Mouse (Mus musculus): ENCODE results near the gene Adk. TPM values are rescaled to one million over a fixed set of nuclear protein-coding genes. Genes with fewer than 3 reads are reported as not detected.

The Adk gene
- polyA plus RNA-seq (2015; fragmentation: Nextera tagmentation; extraction: Ambion mirVana) = 68.6 and 74.6 TPM in 2 replicates

DNA sequence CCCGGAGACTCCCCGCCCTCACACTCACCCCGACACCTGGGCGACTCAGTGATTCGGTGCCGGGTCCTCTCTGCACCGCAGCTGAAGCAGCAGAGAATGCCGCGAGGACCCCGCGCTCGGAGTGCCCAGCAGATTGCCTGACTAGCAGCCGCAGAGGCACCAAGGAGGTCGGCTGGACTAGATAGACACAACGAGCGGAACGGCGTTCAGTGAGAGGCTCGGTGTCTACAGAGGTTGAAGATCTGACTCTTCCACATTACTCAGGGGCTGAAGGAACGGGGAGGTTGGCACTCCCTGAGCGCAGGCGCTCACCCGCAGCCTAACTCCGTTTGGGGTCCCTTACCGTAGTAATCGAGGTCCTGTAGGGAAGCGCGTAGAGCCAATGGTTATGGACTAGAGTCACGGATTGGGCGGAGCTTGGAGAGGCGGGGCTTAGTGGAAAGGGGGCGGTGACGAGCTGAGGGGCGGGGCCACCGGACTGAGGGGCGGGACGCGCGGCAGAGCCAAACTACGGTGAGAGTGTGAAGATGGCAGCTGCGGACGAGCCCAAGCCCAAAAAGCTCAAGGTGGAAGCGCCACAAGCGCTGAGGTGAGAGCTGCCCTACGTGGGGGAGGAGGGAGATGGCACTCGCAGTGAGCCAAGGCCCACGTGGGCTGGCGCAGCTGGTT is at the start of gene Adk, which contains the start of gene Ap3m1:
TSS of gene Adk (plus strand) at position 463 of the 669 bp plus-strand sequence.
TSS of gene Ap3m1 (minus strand) at position 397 of the 669 bp plus-strand sequence.
- no peaks in the 10 kb centered on the region for H3K36me3 ChIP-seq
- peak within 1 kb of the TSS; percentile 94 for H3K27ac ChIP-seq (replicated peaks)
- under 1% methylated on average over 48 of the region's 48 CpGs for WGBS
- H3K4me2 ChIP-seq (replicated peaks) = peak within 1 kb of the TSS; percentile 95
- peaks cover 20% of the 10 kb centered on the region for H3K4me1 ChIP-seq
- H3K9ac ChIP-seq (replicated peaks) = peak within 1 kb of the TSS; percentile 73
- no peaks in the 10 kb centered on the region for H3K9me3 ChIP-seq
- peak; percentile 98 for ATAC-seq (replicated peaks)
- peak within 1 kb of the TSS; percentile 71 for H3K4me3 ChIP-seq
- no peaks in the 10 kb centered on the region for H3K27me3 ChIP-seq

GRCm38 (mm10) chr14:21013800-21014334 is 38.5 kb upstream of the Adk start:
- Histone ChIP-seq H3K27ac (replicated peaks) (no peak overlapping the region), H3K4me1 (no peaks in the 10 kb centered on the region), H3K27me3 (no peaks in the 10 kb centered on the region), H3K36me3 (peaks cover 7% of the 10 kb centered on the region; the same call in 1 of the 2 replicates), H3K4me2 (replicated peaks) (no peak overlapping the region), H3K9ac (replicated peaks) (no peak overlapping the region), H3K4me3 (no peak overlapping the region), H3K9me3 (no peaks in the 10 kb centered on the region)
- 91% methylated on average over 5 of the region's 5 CpGs for WGBS
- no peak for ATAC-seq (replicated peaks)

- no peaks in the 10 kb centered on the region for H3K9me3 ChIP-seq
- H3K4me1 ChIP-seq = no peaks in the 10 kb centered on the region
- peaks cover 8% of the 10 kb centered on the region; the same call in 1 of the 2 replicates for H3K36me3 ChIP-seq
- no peak overlapping the region for H3K4me2 ChIP-seq (replicated peaks)
- H3K9ac ChIP-seq (replicated peaks) = no peak overlapping the region
- H3K27ac ChIP-seq (replicated peaks) = no peak overlapping the region
- H3K4me3 ChIP-seq = no peak overlapping the region
- WGBS = 93% methylated on average over 5 of the region's 5 CpGs
- no peaks in the 10 kb centered on the region for H3K27me3 ChIP-seq
- no peak for ATAC-seq (replicated peaks)
These were observed 34.5 kb upstream of the Adk start for GRCm38 (mm10) chr14:21017871-21018270.

DNA sequence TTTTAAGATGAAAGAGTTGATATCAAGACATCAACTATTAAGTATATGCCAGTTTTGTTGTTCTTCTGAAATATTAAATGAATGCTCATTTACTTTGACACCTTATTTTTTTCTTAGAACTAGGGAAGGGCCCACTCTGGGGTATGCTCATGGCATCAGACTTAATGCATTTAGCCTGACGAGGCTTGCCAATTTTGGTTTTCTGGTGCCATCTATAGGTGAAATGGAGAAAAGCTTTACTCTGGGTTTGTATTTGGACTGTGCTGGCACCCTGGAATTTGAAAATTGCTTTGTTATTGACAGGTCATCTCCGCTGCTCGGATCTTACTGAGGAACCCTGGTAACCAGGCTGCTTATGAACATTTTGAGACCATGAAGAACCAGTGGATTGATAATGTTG is 33.4 kb upstream of the Adk start:
- no peak overlapping the region for H3K9ac ChIP-seq (replicated peaks)
- peak; percentile 75 for ATAC-seq (replicated peaks)

GRCm38 (mm10) chr14:21020435-21020834 is 31.9 kb upstream of the Adk start:
- Histone ChIP-seq H3K4me1 (no peaks in the 10 kb centered on the region), H3K4me3 (no peak overlapping the region), H3K36me3 (peaks cover 12% of the 10 kb centered on the region; the same call in 1 of the 2 replicates), H3K9me3 (no peaks in the 10 kb centered on the region), H3K4me2 (replicated peaks) (no peak overlapping the region), H3K9ac (replicated peaks) (no peak overlapping the region), H3K27me3 (no peaks in the 10 kb centered on the region), H3K27ac (replicated peaks) (no peak overlapping the region)
- WGBS = 93% methylated on average over 8 of the region's 8 CpGs
- no peak for ATAC-seq (replicated peaks)

More for the DNA sequence above, 33.4 kb upstream of the Adk start:
- WGBS = 24% methylated on average over 3 of the region's 3 CpGs
- H3K36me3 ChIP-seq = peaks cover 11% of the 10 kb centered on the region; the same call in 1 of the 2 replicates
- H3K27me3 ChIP-seq = no peaks in the 10 kb centered on the region
- no peak overlapping the region for H3K4me2 ChIP-seq (replicated peaks)
- no peak overlapping the region for H3K27ac ChIP-seq (replicated peaks)
- H3K9me3 ChIP-seq = no peaks in the 10 kb centered on the region
- H3K4me1 ChIP-seq = no peaks in the 10 kb centered on the region
- no peak overlapping the region for H3K4me3 ChIP-seq

DNA sequence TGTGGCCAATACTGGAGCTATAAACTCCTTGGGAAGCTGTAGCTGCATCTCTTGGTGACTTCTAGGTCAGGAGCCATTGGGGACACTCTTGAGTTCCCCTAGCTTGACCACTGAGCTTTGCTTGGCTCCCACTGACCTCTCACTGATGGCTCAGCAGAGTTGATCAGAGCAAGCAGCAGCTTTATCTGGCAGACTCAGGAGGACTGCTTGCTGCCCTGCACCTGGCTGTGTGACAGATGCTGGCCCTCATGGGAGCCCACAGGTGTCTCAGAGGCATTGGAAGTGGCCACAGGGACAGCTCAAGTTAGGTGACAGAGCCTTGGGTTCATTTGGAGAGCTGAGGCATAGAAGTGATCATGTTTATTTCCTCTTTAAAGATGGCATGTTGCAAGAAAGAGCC is 24.8 kb upstream of the Adk start:
- no peak overlapping the region for H3K27ac ChIP-seq (replicated peaks)
- H3K9ac ChIP-seq (replicated peaks) = no peak overlapping the region

DNA sequence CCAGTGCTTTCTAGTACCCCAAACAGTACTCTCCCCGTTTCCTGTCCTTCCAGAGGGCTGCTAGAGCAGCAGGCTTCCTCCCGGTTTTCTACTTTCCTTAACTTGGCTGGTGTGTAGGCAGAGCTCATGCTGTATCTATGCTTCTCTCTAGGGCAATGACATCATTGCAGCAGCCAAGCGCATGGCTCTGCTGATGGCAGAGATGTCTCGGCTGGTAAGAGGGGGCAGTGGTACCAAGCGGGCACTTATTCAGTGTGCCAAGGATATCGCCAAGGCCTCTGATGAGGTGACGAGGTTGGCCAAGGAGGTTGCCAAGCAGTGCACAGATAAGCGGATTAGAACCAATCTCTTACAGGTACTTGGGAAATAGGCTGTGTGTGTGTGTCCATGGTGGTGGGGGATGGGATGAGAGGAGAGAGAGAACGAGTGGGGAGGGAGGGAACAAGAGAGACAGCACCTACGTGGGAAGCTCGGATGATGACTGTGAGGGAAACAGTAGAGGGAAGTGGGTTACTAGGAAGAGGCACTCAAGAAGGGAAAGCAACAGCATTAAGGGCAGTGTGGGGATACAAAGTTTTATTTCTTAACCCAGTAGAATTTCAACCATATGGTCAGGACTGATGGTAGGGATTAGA is 23.2 kb upstream of the Adk start:
- Histone ChIP-seq H3K9ac (replicated peaks) (no peak overlapping the region), H3K27ac (replicated peaks) (no peak overlapping the region), H3K4me2 (replicated peaks) (no peak overlapping the region), H3K9me3 (no peaks in the 10 kb centered on the region), H3K4me1 (no peaks in the 10 kb centered on the region), H3K4me3 (no peak overlapping the region), H3K36me3 (peaks cover 31% of the 10 kb centered on the region), H3K27me3 (no peaks in the 10 kb centered on the region)
- ATAC-seq (replicated peaks) = no peak
- WGBS = 88% methylated on average over 11 of the region's 11 CpGs

More for the DNA sequence above, 24.8 kb upstream of the Adk start:
- no peak overlapping the region for H3K4me3 ChIP-seq
- no peaks in the 10 kb centered on the region for H3K27me3 ChIP-seq
- H3K9me3 ChIP-seq = no peaks in the 10 kb centered on the region
- ATAC-seq (replicated peaks) = no peak
- H3K36me3 ChIP-seq = peaks cover 28% of the 10 kb centered on the region; the same call in 1 of the 2 replicates
- H3K4me2 ChIP-seq (replicated peaks) = no peak overlapping the region
- H3K4me1 ChIP-seq = no peaks in the 10 kb centered on the region

DNA sequence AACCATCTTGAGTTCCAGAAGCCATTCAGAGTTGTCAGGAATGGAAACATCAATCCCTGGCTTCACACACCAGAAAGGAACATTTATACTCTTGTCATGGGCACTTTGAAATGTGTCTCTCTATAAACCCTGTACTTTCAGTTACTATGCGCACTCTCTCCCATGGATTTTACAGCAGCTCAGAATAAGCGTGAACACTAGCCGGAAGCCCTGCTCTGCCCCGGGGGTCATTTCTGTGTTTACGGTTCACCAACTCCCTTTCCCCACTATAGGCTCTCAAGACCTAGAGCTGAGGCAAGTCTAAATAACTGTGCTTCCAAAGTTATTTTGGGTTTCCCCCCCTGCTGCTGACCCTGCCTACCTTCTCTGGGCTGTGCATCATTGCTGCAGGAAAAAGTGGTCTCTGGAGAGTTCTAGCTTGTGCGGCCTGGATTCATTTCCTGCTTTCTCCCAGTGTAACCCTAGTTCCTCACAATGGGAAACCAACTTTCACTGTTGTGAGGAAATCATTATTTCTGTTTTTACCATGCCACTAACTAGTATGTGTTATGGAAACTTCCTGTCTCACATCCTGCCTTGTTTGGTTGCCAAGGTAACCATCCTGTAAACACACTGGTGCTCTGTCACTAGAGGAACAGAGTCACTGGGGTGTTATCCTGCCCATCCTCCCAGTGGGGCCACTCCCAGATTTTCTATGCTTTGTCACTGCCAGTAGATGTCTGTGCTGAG is 20.4 kb upstream of the Adk start:
- Histone ChIP-seq H3K4me2 (replicated peaks) (no peak overlapping the region), H3K27ac (replicated peaks) (no peak overlapping the region), H3K4me3 (no peak overlapping the region), H3K9ac (replicated peaks) (no peak overlapping the region), H3K4me1 (no peaks in the 10 kb centered on the region), H3K9me3 (no peaks in the 10 kb centered on the region), H3K27me3 (no peaks in the 10 kb centered on the region), H3K36me3 (peaks cover 41% of the 10 kb centered on the region)
- no peak for ATAC-seq (replicated peaks)
- WGBS = 85% methylated on average over 6 of the region's 6 CpGs

GRCm38 (mm10) chr14:21034271-21034670 is 18.1 kb upstream of the Adk start:
- peaks cover 55% of the 10 kb centered on the region for H3K36me3 ChIP-seq

DNA sequence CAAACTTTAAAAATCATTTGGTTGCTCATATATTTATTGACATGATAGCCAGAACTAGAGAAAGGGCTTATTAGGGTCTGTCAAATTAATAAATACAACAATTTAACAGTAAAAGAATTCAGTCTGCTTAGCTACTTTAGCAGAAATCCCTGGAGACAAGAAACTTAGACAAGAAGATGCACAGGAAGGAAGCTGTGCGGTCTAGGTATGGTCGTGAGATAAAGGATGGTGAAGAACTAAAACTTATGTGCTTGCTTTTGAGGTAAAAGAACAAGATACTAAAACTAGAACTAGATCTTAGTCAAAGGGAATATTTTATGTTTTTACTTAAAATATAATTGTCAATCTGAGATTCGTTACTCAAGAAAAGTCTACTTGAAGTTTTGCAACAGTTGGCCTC is 17.6 kb upstream of the Adk start:
- no peak overlapping the region for H3K27ac ChIP-seq (replicated peaks)
- H3K9me3 ChIP-seq = no peaks in the 10 kb centered on the region
- no peaks in the 10 kb centered on the region for H3K27me3 ChIP-seq
- H3K36me3 ChIP-seq = peaks cover 55% of the 10 kb centered on the region
- no peak for ATAC-seq (replicated peaks)
- H3K4me1 ChIP-seq = no peaks in the 10 kb centered on the region
- no peak overlapping the region for H3K9ac ChIP-seq (replicated peaks)
- no peak overlapping the region for H3K4me2 ChIP-seq (replicated peaks)
- 93% methylated on average over 3 of the region's 3 CpGs for WGBS
- H3K4me3 ChIP-seq = no peak overlapping the region

More at GRCm38 (mm10) chr14:21034271-21034670, 18.1 kb upstream of the Adk start:
- Histone ChIP-seq H3K9me3 (no peaks in the 10 kb centered on the region), H3K27ac (replicated peaks) (no peak overlapping the region), H3K4me1 (no peaks in the 10 kb centered on the region), H3K27me3 (no peaks in the 10 kb centered on the region), H3K9ac (replicated peaks) (no peak overlapping the region), H3K4me3 (no peak overlapping the region), H3K4me2 (replicated peaks) (no peak overlapping the region)
- 93% methylated on average over 4 of the region's 4 CpGs for WGBS
- no peak for ATAC-seq (replicated peaks)

GRCm38 (mm10) chr14:21039077-21039476 is 13.3 kb upstream of the Adk start:
- ATAC-seq (replicated peaks) = no peak
- 95% methylated on average over 12 of the region's 12 CpGs for WGBS
- peaks cover 52% of the 10 kb centered on the region for H3K36me3 ChIP-seq
- H3K4me1 ChIP-seq = no peaks in the 10 kb centered on the region
- H3K9me3 ChIP-seq = no peaks in the 10 kb centered on the region
- H3K27ac ChIP-seq (replicated peaks) = no peak overlapping the region
- no peak overlapping the region for H3K4me2 ChIP-seq (replicated peaks)
- H3K27me3 ChIP-seq = no peaks in the 10 kb centered on the region
- H3K4me3 ChIP-seq = no peak overlapping the region
- H3K9ac ChIP-seq (replicated peaks) = no peak overlapping the region

DNA sequence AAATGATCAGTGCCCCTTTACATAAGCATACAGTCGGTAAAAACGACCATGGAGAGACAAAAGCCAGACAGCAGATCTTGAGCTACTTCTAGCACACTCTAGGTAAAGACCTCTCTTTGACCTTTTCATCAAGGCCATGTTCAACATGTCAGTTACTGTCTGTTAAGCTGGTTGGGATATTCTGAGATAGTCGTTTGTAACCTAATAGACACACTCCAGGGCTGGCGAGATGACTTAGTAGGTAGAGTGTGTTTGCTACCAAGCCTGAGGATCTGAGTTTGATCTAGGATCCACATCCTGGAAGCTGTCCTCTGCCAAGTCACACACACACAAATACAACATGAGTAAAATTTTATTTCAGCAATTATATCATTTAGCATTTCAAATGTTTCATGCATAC is 12.8 kb upstream of the Adk start:
- Histone ChIP-seq H3K9me3 (no peaks in the 10 kb centered on the region), H3K4me1 (no peaks in the 10 kb centered on the region), H3K4me2 (replicated peaks) (no peak overlapping the region), H3K4me3 (no peak overlapping the region), H3K36me3 (peaks cover 50% of the 10 kb centered on the region), H3K9ac (replicated peaks) (no peak overlapping the region), H3K27me3 (no peaks in the 10 kb centered on the region), H3K27ac (replicated peaks) (no peak overlapping the region)
- WGBS = 85% methylated on average over 4 of the region's 4 CpGs
- no peak for ATAC-seq (replicated peaks)
